Mouse (Mus musculus) layer of hippocampus, adult 18-20 months (tissue): ENCODE data around the gene Fars2. TPM values are rescaled to one million over a fixed set of nuclear protein-coding genes. Genes with fewer than 3 reads are reported as not detected.

Experiments used
- DNase-seq, 2 experiments: peaks; one replicate each; pipeline ENCODE4 v3.0.0; 2022; ENCODE audit warnings: low spot score in 2 of 2
- total RNA-seq, 2 experiments: library from RNA; stranded (reverse); gene quantifications; 2 replicates each; pipeline ENCODE4 v1.2.3; 2021

Fars2 gene
- total RNA-seq, 2 experiments from 2014 or later: 34.7 to 42.2 TPM

- no peak for DNase-seq
These were observed 98.8 kb downstream of the Fars2 start for GRCm38 (mm10) chr13:36216005-36216404.

GRCm38 (mm10) chr13:36218347-36218746 lies 101.1 kb downstream of the Fars2 start:
- no peak for DNase-seq

DNA sequence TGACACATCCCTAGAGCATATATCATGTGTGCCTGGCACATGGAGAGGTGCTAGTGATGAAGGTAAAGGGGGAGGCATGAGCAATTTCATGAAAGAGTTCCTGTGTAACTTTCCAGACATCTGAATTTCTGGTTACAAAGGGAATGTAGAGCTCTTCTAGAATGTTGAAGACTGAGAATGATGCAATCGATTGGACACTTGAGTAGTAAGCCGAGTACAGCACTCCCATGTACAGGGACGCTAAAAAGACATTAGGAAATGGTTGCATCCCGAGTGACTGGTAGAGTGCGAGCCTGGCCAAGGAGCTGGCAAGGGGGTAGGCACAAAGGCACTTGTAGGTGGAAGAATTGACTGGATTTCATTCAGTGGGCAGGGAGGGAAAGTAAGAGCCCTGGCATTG lies 102.3 kb downstream of the Fars2 start:
- no peak for DNase-seq

GRCm38 (mm10) chr13:36221897-36222296 lies 104.7 kb downstream of the Fars2 start:
- peak in 1 of 2 experiments; percentile 51 for DNase-seq

DNA sequence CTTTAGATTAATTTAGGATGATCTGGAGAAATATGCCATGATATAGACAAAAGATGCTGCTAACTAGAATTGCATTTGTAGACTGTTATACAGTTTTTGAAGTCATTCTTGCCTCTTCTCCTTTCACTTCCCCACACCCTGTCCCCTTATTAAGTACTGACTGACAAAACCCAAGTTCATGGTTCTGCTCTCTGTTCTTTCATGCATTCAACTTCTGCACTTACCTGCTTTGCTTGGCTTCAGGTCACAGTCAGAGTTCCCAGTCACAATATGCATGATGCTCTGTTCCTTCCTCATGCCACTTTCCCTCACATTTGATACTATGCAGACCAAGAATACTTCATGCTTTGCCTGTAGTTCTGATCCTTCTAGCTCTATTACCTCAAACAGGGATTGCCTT lies 105.5 kb downstream of the Fars2 start:
- DNase-seq: no peak

GRCm38 (mm10) chr13:36224431-36224830 lies 107.2 kb downstream of the Fars2 start:
- no peak for DNase-seq

GRCm38 (mm10) chr13:36242261-36242660 lies 125.0 kb downstream of the Fars2 start:
- DNase-seq: no peak

- no peak for DNase-seq
These were observed 136.7 kb downstream of the Fars2 start for GRCm38 (mm10) chr13:36253936-36254335.

DNA sequence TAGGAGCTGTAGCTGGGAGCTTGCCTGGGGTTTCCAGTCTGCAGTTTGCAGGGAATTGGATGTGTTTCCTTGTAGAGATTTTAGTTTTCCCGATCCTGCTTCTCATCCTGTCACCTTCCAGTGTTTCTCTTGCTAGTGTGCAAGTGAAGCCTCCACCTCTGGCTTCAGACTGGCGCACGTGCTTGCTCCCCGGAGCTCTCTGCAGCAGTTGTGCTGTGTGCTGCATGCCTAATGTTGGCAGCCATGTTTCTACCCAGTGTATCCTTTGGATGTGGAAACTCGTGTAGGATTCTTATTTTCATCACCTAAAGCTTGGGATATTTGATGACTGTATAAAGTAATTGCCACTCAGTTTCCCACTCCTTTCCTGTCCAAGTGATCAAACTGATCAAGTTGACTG lies 140.0 kb downstream of the Fars2 start:
- no peak for DNase-seq

- DNase-seq: no peak
These were observed 142.5 kb downstream of the Fars2 start for GRCm38 (mm10) chr13:36259754-36260153.

GRCm38 (mm10) chr13:36261299-36261698 lies 144.1 kb downstream of the Fars2 start:
- no peak for DNase-seq

DNA sequence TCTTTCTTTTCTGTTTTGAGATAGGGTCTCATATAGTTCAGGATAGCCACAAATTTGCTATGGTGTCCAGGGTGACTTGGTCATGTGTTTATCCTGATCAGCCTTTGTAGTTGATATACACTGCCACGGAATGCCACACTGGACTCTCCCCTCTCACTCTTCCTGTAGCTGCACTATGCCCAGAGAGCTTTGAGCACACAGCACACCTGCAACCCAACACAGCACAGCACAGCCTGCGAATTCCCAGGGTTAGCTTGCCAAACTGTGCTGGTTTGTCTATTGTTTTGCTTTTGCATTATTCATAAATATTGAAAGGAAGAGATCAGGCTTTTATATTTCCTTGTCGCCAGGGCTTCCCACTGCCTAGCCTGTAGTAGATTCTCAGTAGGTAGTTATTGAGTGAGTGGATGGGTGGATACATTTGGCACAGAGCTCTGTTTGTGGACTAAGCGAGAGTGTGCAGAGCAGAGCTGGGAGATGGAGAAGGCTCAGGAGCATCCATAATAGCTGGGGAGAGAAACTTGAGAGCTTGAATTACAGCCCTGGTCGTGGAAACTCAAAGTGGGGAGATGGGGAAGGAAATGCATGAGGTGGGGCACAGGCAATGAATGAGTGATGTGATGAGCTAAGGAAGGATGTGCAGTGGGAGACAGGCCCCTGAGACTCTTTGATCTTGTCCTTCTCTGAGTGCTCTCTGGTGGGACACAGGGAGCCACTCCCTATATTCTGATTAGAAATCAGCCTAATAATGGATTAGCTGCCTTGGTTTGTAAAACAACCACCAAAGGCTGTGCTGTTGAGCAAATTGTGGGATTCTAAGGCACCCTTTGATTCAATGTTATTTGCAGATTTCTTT lies 146.3 kb downstream of the Fars2 start:
- DNase-seq: no peak

DNA sequence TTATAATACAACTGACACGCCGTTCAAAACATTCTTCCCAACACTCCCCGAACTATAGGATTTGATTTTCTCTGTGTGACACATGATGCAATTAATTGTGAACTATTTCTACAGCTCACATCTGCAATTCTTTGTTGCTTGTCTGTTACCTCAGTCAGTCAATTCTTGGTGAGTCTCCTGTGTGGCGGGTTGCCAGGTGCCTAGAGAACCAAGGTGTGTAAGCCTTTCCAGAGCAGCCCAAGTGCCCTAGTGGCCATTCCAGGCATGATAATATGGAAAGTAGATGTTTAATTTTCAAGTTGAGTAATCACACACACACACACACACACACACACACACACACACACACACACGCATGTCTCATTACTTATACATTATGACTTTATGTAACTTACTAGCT lies 147.2 kb downstream of the Fars2 start:
- DNase-seq: no peak

DNA sequence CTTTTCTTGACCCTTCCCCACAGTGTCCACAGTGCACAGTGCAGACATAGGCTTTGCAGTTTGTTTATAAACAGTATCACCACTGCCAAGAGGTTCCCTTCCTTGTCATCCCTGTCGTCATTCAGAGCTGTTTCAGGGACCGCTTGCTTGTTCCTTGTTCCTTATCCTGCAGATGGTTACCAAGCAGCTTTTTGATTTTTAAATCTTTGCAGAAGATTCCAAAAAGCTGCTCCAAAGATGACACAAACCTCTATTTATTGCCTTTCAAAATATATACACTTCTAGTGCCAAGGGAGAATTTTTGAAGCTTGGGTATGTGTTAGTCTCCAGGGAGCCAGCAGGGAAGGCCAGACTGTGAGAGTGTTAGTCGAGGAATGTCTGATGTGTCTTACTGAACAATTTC lies 148.1 kb downstream of the Fars2 start:
- DNase-seq: peak in 1 of 2 experiments; percentile 41

- DNase-seq: no peak
These were observed 150.2 kb downstream of the Fars2 start for GRCm38 (mm10) chr13:36267399-36267798.

DNA sequence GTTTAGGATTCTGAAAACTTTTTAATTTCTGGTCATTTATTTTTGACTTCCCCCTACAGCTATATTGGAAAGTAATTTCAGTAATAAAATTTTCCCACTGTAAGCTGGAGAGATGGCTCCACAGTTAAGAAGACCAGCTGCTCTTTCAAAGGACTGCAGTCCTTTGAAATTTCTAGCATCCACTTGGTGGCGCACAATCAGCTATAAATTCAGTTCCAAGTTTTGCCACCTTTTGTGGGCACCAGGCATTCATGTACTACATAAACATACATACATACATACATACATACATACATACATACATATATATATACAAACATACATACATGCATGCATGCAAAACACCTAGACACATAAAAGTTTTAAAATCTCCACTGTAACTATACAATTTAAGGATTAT lies 153.7 kb downstream of the Fars2 start:
- peak in 1 of 2 experiments; percentile 46 for DNase-seq

DNA sequence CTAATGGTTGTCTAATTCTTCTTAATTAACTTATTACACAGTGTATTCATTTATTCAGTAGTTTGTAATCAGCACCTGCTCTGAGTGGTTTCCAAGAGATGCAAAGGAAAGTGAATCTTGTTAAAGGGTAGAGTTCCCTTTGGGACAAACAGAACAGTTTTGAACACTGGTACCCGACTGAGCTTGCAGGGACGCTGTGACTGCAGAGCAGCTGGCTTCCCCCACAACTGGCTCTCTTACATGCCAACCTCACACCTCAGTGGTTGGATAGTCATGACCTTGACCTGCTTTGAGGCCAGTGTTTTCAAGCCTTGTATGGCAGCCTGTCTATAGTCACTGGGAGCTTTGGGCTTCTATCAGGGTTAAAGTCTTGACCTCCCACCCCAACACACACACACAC lies 156.3 kb downstream of the Fars2 start:
- no peak for DNase-seq

DNA sequence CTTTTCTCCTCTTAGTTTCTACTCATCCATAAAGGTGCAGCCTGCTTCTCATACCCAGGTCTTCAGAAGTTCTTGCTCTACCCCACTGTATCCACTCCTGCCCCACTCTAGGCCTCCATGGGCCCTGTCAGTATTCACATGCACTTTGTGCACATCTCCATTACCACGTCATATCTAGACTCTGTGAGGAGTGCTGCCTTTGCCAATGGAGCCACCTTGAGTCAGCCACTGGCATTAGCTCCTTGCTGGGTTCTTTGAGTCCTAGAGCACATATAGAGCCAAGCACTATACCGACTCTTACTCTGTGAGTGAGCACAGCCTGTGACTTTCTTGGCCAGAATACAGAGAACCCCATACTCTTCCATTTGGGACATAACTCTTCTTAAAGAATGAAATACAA lies 159.0 kb downstream of the Fars2 start:
- DNase-seq: no peak

DNA sequence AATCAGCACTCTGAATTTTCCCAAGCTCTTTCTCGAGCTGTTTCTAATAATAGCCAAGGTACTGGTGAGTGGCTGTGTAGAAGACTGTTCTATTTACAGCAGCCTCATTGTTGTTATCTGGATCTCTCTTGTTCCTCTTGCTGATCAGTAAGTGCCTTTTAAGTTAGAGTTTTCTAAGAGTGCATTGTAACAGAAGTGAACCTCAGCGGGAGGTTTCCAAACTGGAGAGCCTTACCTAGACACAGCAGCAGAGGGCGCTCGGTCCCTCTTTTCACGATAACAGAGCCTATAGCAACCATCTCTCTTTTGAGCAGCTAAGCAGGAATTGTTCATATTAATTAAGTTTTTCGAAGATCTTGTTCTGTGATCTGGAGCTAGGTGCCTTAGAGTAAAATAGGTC lies 164.8 kb downstream of the Fars2 start:
- peak; percentile 68 to 91 for DNase-seq

GRCm38 (mm10) chr13:36282785-36283544 lies 165.8 kb downstream of the Fars2 start:
- DNase-seq: peak; percentile 48 to 69

- no peak for DNase-seq
These were observed 166.4 kb downstream of the Fars2 start for GRCm38 (mm10) chr13:36283545-36284067.

- DNase-seq: no peak
These were observed 166.9 kb downstream of the Fars2 start for GRCm38 (mm10) chr13:36284097-36284496.
